Mouse (Mus musculus): ENCODE measurements around the gene Msmb.
"Not testable (repeated sequence)": the region's sequence is repeated elsewhere in the genome, so short reads cannot be mapped to it uniquely, and the experiment has no call there.

The Msmb gene

DNA sequence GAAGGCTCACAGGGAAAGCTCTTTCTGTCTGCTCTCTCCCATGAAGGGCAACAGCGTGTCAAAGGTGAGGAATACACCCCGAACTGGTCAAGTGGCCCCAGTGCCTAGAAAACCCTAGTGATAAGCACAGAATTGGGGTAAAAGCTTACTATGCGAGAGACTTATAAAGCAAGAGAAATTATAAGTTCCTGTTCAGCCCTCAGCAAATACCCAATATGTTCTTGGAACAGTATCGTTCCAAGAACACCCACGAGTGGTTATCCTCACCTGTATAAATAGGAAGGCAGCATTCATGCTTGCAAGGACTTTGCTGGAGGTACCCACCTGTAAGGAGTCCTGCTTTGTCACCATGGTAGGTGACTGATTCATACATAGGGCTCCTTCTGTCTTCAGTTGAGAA lies at the start of gene Msmb:
Msmb (plus strand) TSS at position 301 of the 400 bp plus-strand sequence.
- no peak for DNase-seq (ENCODE audit: low spot score)

DNA sequence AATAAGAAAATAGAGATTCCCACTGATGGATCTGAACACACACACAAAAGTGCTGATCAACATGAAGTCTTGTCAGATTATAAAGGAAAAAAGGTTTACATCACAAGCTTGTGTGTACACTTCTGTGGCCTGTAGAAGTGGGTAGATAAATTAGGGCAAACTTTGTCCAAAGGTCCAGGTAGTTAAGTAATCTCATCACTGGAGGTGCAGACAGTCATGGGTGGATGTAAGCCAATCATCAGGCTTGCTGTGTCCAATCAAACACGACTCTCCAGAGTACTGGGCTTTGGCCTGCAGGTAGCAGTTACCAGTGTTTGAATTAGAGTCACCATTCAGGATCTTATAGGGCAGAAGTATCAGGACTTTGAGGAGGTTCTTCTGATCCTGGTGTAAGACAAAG lies 48.8 kb upstream of the Msmb start:
- DNase-seq (ENCODE audit: low spot score): no peak

DNA sequence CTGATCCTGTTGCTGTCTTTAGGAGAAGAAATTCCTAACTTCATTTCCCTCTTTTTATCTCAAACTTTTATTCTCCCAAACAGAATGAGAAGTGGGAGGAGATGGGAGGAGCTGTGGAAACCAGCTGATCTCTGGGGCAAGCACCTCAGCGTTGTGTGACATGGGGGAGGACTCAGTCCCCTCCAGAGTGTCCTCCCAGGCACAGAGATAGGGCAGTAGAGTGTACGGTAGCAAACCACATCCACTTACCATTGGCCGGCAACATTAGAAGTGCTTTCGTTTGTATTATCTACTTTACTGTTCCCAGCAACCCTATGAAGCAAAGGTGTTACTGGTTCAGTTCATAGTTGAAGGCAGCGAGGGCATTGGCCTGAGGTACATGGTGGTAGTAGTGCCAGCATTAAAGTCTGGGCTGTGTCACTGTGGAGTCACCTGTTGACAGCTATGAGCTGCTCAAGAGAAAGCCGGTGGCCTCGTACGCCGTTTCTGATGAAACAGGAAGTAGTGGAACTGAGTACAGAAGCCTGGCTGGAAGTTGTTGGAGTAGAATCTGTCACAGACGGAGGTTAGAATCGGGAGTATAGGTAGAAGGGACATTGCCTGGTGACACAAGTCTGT lies 48.2 kb upstream of the Msmb start:
- DNase-seq (ENCODE audit: low spot score): no peak

DNA sequence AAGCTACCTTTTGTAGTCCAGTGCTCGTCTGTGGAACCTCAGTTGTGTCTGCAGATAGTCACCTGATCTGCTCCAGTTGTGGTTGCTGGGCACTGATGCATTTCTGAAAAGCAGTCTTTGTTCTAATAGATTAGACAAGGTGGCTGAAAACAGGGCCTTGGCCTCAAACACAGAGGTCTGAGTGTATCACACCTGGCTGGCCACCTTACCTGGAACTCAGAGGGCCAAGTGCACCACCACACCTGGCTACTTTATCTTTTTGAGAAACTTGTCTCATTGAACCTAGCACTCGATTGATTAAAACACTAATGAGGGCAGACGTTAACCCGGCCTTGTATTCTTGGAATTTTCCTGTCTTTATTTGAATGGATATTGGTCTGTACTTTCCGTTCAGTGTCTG lies 46.2 kb upstream of the Msmb start:
- no peak for DNase-seq (ENCODE audit: low spot score)

DNA sequence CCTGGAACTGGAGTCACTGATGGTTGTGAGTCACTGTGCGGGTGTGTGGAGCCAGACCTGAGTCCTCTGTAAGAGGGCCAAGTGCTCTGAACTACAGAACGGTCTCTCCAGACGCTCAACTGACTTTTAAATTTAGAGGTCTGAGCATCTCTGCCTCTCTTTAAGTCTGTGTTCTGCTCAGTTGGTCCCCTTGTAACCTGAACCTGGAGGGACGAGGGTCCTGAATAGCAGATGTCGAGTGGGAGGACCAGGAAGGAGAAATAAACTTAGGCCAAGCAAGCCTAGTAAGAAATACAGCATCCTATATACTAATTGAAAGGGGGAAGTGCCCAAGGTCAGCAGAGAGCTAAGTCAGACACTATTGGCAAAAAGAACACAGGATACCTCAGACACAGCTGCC lies 45.1 kb upstream of the Msmb start:
- DNase-seq (ENCODE audit: low spot score): no peak

DNA sequence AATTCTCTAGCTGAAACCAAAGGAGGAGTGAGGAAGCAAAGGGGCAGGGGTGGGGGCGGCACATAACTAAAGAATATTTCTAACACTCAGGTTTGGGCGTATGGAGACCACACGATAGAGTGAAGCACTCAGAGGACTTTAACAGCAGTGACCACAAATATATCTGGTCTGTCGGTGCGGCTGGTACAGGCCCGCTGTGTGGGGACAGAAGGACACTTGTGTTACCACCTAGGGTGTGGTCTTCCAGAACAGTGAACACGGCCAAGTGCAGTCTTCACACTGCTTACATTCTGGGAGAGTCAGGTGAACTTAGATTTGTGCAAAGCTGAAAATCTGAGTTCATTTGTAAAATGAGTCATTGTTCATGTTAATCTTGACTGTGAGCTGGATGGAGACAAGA lies 44.1 kb upstream of the Msmb start:
- no peak for DNase-seq (ENCODE audit: low spot score)

DNA sequence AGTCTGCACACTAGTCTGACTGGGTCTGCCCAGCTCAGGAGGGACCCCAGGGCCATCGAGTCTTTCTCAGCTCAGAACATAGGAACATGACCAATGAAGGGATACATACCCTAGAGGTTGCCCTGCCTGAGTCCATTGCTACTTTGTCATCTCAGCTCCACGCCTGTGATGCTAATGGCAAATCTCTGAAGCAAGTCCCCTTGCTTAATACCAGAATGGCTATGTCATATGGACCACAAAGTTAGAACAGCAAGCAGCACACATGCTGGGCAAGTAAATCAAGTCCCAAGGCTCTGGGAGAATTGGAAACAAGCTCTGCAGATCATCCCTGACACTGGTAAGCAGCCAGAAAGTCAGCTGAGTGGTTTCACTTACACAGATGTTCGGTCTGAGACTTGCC lies 42.9 kb upstream of the Msmb start:
- no peak for DNase-seq (ENCODE audit: low spot score)

DNA sequence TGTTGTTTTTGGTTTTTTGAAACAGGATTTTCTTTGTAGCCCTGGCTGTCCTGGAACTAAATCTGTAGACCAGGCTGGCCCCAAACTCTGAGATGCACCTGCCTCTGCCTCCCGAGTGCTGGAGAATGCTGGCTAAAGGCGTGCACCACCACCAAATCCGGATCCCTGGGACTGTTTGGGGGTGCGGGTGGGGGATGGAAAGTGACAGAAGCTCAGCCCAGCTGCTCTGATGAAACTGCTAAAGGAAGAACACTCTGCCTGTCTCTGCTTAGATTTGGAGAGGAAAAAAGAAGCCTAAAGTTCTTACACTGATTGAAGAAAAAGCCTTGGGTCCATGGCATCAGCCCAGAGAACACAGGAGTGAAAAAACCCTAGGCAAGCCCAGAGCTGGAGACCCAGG lies 38.3 kb upstream of the Msmb start:
- no peak for DNase-seq (ENCODE audit: low spot score)

DNA sequence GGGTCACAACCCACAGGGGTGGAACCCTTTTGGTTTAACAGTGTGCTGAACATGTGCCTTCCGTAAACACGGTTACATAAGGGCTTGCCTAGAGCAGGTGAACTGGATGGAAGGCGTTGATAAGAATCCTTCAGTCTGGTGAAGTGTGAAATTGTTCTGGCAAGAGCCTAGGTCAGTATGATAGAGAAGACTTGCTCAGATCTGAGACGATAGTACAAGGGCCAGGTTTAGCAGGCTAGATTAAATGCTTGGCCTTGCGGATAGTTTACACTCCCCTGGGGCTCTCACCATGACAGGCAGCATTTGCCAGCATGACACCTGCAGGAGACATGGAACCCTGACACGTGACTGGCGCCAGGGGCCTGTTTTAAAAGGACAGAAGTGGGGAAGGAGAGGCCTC lies 36.2 kb upstream of the Msmb start:
- DNase-seq (ENCODE audit: low spot score): no peak

DNA sequence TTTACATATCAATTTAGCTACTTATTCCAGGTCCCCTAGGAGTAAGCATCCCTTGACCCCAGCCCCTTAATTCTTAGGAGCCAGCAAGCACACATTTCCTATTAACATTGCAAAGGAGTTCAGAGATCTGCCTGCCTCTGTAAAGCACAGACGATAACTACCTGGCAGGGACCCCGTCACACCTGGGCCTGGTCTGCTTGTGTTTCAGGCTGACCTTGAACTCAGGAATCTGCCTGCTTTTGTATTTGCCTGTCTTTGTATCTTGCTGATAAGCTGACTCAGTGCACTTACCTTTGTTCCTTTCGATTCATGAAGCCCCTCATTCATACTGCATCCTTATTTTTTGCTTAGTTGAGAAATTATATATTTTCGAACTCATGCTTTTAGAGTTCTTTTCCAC lies 34.9 kb upstream of the Msmb start:
- no peak for DNase-seq (ENCODE audit: low spot score)

DNA sequence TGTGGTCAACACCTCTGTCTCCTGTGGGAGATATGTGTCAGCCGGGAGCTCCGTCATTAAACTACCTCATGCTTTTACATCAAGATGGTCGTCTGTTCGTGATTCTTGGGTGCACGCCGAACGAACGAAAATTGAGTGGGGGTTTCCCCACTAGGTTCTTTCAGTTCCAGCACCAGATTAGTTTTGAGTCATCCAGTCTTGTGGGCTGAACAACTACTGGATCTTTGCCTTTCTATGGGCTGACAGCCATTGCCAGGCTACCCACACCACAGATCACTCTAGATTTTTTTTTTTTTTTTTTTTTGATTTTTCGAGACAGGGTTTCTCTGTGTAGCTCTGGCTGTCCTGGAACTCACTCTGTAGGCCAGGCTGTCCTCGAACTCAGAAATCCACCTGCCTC lies 29.7 kb upstream of the Msmb start:
- not testable (repeated sequence) for DNase-seq (ENCODE audit: low spot score)

DNA sequence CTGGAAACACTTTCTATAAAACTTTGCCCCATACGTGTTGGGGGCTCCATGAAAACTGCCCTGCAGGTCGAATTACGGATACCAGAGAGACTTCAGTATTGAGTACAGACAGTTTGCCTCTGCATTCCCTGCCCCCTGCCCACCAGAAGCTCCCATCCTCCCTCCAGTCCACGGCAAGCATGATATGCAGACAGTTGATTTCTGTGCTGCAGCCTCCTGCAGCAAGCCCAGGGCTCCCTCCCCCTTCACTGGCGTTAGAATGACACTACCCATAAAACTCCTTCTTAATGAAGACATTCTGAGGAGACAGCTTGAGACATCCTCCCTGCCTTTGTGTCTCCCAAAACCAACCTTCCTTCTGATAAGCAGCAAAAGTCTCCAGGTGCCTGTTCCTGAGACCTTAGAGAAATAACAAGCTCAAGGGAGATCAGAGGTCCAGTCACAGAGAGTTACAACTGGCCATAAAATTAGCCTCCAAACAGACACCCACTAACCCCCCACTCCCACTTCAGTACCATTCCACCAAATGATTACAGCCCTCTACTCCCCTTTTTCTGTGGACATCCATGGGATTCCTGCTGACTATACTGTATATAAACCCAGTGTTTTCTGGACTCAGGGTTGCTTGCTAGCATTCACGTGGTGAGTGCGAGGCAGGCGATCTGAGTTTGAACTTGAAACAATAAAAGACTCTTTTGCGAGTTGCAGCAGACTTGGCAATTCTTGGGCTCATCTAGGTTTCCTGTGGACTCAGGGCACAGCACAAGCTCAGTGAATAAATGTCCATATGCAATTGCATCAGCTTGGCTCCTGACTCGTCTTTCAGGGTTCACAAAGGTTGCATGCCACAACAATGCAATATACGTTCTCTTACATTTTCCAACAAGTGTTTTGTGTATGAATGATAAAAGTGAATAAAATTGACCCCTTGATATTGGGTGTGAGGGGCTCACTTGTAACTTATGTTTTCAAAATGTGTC lies 20.6 kb upstream of the Msmb start:
- no peak for DNase-seq (ENCODE audit: low spot score)

DNA sequence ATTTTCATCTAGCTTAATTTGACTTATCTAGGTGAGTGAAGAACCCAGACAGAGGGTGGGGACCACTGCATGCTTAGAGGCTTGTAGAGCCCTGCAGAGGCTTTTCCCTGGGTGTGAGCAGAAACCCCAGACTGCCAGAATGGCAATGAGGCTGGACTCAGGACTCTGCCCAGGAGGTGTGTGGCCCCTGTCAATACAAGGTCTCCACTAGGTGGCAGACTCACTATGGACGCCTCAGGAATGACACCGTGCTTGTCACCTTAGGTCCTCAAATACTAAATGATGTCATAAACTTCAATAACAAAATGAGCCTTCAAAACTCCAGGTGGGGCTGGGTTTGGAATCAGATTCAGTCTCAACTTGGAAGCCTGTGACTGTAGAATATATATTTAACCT lies 19.9 kb upstream of the Msmb start:
- DNase-seq (ENCODE audit: low spot score): peak; percentile 26

DNA sequence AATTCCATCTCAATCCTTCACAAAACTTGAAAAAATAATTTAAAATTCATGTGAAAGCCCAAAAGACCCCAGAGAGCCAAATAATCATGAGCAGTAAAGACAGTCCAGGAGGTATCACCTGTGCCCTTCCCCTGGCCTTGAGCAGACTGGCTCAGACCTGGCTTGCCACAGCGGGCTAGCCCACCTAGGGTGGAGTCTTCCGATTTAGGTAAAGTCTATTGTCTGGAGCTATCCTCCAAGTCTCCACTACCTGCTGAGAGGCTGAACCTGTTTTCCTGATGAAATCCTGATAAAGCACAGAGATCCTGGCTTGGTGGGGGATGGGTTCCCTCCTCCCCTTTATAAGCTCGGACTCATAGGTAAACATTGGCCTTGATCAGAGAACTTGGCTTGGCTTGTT lies 17.6 kb upstream of the Msmb start:
- no peak for DNase-seq (ENCODE audit: low spot score)

DNA sequence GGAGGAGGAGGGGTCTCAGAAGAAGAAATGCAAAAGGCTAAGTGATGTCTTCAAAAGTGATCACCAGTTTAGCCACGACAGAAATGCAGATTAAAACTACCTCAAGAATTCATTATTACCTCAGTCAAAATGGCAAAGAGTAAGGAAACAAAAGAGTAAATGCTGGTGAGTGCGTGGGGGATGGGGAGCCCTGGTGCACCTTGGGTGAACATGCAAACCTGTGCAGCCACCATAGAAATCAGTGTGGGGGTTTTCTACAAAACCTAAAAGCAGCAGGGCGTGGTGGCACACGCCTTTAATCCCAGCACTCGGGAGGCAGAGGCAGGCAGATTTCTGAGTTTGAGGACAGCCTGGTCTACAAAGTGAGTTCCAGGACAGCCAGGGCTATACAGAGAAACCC lies 16.6 kb upstream of the Msmb start:
- not testable (repeated sequence) for DNase-seq (ENCODE audit: low spot score)

DNA sequence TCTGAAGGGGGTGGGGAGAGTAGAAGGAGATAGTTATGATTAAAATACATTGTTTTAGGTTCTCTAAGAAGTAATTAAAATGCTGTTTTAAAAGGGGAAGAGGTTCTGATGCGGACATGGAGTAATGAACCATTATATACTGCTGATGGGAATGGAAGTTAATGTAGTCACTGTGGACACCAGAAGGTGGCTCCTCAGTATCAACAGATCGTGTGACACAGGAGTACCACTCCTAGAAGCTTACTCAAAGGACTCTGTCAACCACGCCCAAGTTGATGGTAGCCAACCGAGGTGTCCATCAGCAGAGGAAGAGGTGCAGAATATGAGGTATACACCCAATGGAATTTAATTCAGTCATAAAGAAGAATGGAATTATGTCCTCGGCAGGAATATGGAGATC lies 13.4 kb upstream of the Msmb start:
- DNase-seq (ENCODE audit: low spot score): no peak

DNA sequence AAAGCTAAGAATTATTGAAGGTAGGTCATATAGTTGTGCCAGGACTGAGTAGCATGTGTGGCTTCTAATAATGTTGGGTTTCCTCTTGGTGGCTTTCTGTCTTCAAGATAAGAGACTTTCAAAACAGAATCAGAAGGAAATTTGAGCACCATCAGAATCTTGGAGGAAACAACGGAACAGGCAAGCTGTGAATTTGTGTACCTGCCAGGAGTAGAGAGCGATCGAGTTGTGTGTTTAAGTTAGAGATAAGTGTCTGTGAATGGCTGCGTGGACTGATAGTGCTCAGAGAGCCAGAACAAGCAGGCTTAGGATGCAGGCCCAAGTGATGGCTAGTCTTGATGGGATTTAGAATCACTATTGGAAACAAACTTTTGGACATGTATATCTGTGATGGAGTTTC lies 10.0 kb upstream of the Msmb start:
- no peak for DNase-seq (ENCODE audit: low spot score)

DNA sequence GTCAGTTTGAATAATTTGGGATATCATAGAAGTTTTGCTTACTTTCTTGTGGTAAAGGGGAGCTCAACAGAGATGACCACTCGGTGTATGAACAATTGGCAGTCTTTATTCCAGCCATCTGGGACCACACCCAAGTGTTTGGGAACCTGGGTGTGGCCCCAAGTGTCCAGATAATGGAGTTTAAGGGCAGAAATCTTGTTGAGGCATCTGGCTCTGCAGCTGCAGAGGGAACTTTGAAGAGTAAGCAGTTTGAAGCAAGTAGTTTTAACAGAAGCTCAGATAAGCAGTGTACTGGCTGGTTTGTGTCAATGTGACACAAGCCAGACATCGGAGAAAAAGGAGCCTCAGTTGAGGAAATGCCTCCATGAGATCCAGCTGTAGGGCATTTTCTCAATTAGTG lies 7.5 kb upstream of the Msmb start:
- DNase-seq (ENCODE audit: low spot score): no peak

DNA sequence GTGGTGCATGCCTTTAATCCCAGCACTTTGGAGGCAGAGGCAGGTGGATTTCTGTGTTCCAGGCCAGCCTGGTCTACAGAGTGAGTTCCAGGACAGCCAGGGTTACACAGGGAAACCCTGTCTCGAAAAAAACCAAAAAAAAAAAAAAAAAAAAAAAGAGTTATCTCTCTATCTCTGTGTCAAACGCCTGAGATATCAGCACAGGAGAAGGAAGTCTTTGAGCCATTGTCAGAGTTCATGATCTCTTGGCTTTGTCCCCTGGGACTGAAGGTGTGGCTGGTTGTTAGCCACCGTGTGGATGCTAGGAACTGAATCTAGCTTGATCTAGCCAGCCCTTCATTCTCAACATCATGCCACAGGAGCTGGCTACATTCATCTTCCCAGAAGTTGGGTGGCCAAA lies 5.4 kb upstream of the Msmb start:
- DNase-seq (ENCODE audit: low spot score): not testable (repeated sequence)

DNA sequence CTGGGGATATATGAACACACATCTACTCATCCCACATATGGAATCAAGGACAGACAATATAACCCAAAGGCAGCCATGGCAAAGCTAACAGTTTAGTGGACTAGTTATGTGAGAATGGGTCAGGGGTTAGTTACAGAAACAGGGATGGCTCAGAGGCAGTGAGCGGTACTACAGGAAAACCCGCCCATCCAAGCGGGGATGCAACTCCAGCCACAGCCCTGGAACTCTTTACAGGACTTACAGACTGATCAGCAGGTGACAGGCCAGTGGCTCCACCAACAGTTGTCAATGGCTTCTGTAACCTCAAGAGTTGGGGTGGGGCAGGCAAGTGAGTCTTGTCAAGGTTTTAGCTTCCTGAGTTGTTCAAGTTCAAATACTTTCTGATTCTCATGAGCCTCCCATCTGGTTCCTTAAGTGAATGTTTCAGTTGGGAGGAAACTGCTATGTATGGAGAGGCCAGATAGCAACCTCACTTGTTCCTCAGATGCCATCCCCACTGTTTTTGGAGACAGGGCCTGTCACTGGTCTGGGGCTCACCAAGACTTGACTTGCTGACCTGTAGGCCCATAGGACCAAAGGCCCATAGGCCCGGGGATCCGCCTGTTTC lies 1.4 kb upstream of the Msmb start:
- DNase-seq (ENCODE audit: low spot score): no peak

DNA sequence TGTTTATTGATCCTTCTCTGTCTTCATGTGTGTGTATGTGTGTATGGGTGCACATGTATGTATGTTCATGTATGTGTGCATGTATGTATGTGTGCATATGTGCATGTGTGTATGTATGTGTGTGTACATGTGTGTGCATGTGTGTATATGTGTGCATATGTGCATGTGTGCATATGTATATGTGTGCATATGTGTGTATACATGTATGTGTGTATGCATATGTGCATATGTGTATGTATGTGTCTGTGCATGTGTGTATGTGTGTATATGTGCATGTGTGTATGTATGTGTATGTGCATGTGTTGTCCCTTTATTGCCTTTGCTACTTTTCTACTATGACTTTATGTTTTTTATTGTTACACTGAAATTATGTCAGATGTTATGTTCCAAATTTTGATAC lies 2.9 kb downstream of the Msmb start:
- no peak for DNase-seq (ENCODE audit: low spot score)

DNA sequence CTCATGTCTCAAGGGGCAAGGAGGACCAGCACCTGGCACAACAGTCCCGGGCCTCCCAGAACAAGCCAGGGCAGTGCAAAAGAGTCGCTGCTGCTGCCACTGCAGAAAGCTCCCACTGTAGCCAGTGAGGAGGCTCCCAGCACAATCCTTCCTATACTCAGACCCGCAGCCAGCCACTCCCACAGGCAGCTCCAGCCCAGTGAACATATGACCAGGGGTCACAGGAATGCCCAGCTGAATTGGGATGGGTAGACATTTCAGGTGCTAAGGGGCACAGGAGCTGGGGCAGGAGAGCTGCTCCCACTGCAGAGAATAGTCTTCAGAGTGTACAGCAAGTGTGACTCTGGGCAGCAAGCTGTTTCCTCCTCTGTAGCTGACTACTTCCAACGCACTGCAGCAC lies 3.6 kb downstream of the Msmb start:
- DNase-seq (ENCODE audit: low spot score): no peak

DNA sequence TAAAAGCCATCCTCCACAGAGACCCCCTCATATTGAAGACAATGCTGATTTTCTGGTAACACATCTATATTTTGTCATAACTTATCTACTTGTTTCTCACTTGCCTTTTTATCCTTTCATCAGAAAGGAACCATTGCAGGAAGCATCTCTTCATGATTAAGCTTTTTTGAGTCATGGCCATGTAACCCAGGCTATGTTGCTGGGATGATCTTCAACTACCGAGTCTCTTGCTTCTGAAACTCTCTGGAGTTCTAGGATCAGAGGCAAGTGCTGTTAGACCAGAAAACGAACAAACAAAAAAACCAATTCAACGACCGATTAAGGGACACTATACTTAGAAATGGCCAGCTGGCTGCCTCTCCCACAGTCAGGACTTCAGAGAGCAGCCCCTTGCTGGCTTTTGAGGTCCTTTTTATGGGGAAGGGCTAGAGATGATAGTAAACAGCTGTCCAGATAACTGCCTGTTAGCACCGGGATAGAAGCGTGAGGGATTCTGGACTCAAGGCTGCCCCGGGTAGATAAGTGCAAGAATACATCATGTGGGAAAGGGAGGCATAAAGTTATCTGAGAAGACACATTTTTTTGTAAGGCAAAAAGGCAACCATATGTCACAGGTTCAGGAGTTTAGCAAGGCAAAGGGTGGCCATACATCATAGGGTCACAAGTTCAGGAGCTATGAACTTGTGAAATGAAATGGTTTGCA lies 4.1 kb downstream of the Msmb start:
- DNase-seq (ENCODE audit: low spot score): peak; percentile 60

Measured in spleen, adult 12 weeks (tissue).